ENCODE assay signal across 16 mouse cellular contexts in the genomic region with DNA sequence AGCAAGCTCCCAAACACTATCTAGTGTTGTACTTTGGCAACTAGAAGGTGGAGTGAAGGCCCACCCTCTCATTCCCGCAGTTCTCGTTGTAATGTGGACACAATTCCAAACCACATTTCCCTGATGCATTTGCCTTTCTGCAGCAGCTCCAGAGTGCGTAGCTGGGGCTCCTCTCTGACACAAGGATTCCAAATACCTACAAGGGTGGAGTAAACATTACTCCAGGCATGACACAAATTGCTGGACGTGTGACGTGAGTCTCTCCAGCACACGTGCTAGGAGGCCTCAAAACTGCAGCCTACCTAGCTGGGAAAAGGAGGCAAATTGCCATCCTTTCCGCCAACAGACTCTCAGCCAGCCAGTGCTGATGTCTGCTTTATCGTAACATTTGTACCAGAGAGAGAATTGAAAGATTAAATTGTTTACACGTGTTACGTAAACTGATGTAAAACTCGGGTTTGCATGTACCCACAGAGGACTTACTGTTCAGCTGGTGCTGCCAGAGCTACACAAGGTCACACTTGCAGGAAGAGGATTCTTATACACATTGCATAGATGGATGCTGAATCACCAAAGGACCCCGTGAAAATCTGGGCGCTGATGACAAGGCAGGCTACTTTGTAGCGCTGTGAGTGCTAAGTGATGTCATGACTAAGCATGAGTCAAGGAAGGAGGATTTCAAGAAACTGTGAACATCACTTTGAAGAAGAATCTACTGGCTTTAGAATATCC.
DNase-seq lines count a peak whose midpoint lies in the region; ATAC-seq and TF ChIP-seq lines count a peak whose summit lies in the region.
"Had no signal": no experiment of that assay in that cellular context is flagged by ENCODE, and none has a peak within 500 bp of the region (broad histone marks: within the 10 kb centered on the region; RNA-seq: fewer than 3 reads in every experiment).

No protein-coding gene starts in this region.

- no peaks in the 10 kb centered on the region for H3K9me3 ChIP-seq in lung, embryonic 14.5 days (ENCODE audit: low read depth, low read length)
- H3K9me3 ChIP-seq: heart, embryonic 13.5 days; hindbrain, embryonic 10.5 days; limb, embryonic 15.5 days; neural tube, embryonic 13.5 days had no signal

- no peaks in the 10 kb centered on the region for H3K36me3 ChIP-seq in lung, embryonic 14.5 days (ENCODE audit: insufficient read depth)
- H3K36me3 ChIP-seq: heart, embryonic 13.5 days; hindbrain, embryonic 10.5 days; limb, embryonic 15.5 days; neural tube, embryonic 13.5 days had no signal

- ATAC-seq in frontal cortex, adult (ENCODE audit: low TSS enrichment), result 0 out of 2 replicates have a peak, but pooled peaks have one; percentile 38
- ATAC-seq in lung, embryonic 14.5 days (ENCODE audit: insufficient read depth), result peak; percentile 35; the same call in 1 of the 2 replicates
- ATAC-seq in erythroblast, adult 5-6 weeks (replicated peaks; ENCODE audit: low FRiP score, poor library complexity, severe bottlenecking), result no peak
- ATAC-seq in activated CD4-positive, CD25-positive, alpha-beta regulatory T cell, adult 4 months, result no peak
- ATAC-seq: liver, postnatal 0 days had no signal

- H3K27ac ChIP-seq in lung, embryonic 14.5 days (ENCODE audit: low read depth), result no peak overlapping the region
- H3K27ac ChIP-seq in embryonic fibroblast, embryonic 13.5 days (ENCODE audit: insufficient read depth, low read length), result peak overlapping the region; percentile 8; the same call in 1 of the 2 replicates
- H3K27ac ChIP-seq: heart, embryonic 13.5 days; hindbrain, embryonic 10.5 days; limb, embryonic 15.5 days; neural tube, embryonic 13.5 days had no signal

- H3K27me3 ChIP-seq in lung, embryonic 14.5 days (ENCODE audit: insufficient read depth, low read length), result no peaks in the 10 kb centered on the region
- H3K27me3 ChIP-seq: heart, embryonic 13.5 days; limb, embryonic 15.5 days; neural tube, embryonic 13.5 days had no signal

- TF ChIP-seq POLR2A in embryonic fibroblast, embryonic 13.5 days (IDR thresholded peaks at IDR 0.05; ENCODE audit: low read depth, low read length), result no peak

- H3K4me3 ChIP-seq in lung, embryonic 14.5 days (ENCODE audit: low read depth, low read length), result no peak overlapping the region
- no peak overlapping the region for H3K4me3 ChIP-seq in embryonic fibroblast, embryonic 13.5 days (ENCODE audit: insufficient read depth, low read length)
- H3K4me3 ChIP-seq: heart, embryonic 13.5 days; hindbrain, embryonic 10.5 days; limb, embryonic 15.5 days; neural tube, embryonic 13.5 days had no signal

- no peak for DNase-seq in frontal cortex, postnatal 25 days (ENCODE audit: low spot score in 2 of 2)
- DNase-seq in lung, embryonic 14.5 days, result no peak
- DNase-seq in lung, postnatal 14 days, result no peak
- DNase-seq in 3134 (ENCODE audit: extremely low read depth, insufficient read length, low spot score), result peak; percentile 52
- DNase-seq: B cell, adult 2 months; cerebellum, postnatal 10 days; liver, postnatal 0 days; thymus, postnatal 25 days had no signal

- no peak overlapping the region for H3K4me2 ChIP-seq in lung, embryonic 14.5 days
- H3K4me2 ChIP-seq: heart, embryonic 13.5 days; limb, embryonic 15.5 days; neural tube, embryonic 13.5 days had no signal

- no peaks in the 10 kb centered on the region for H3K4me1 ChIP-seq in lung, embryonic 14.5 days (ENCODE audit: insufficient read depth)
- peaks cover 7% of the 10 kb centered on the region for H3K4me1 ChIP-seq in embryonic fibroblast, embryonic 13.5 days (ENCODE audit: control insufficient read depth, insufficient read depth, low read length)
- H3K4me1 ChIP-seq: heart, embryonic 13.5 days; hindbrain, embryonic 10.5 days; neural tube, embryonic 13.5 days had no signal

- 40% methylated on average over 14 of the region's 14 CpGs for WGBS in lung, embryonic 14.5 days

- no peak overlapping the region for H3K9ac ChIP-seq in lung, embryonic 14.5 days
- H3K9ac ChIP-seq: heart, embryonic 13.5 days; limb, embryonic 15.5 days; liver, postnatal 0 days; neural tube, embryonic 13.5 days had no signal

- no peak for TF ChIP-seq CTCF in lung, embryonic 14.5 days (IDR thresholded peaks at IDR 0.05; ENCODE audit: low read depth)
- TF ChIP-seq CTCF in embryonic fibroblast, embryonic 13.5 days (IDR thresholded peaks at IDR 0.05; ENCODE audit: borderline replicate concordance, insufficient read depth, low read length), result no peak

Comparison
In these comparisons a context has a peak if more than half of its experiments do, and no peak if none do; other contexts are left out.
1. ATAC-seq: peak in frontal cortex, adult (single experiment) and lung, embryonic 14.5 days (single experiment); none in erythroblast, adult 5-6 weeks (single experiment) and activated CD4-positive, CD25-positive, alpha-beta regulatory T cell, adult 4 months (single experiment).